Comparison of ENCODE assay signal across 1 mouse cellular context in the genomic region with DNA sequence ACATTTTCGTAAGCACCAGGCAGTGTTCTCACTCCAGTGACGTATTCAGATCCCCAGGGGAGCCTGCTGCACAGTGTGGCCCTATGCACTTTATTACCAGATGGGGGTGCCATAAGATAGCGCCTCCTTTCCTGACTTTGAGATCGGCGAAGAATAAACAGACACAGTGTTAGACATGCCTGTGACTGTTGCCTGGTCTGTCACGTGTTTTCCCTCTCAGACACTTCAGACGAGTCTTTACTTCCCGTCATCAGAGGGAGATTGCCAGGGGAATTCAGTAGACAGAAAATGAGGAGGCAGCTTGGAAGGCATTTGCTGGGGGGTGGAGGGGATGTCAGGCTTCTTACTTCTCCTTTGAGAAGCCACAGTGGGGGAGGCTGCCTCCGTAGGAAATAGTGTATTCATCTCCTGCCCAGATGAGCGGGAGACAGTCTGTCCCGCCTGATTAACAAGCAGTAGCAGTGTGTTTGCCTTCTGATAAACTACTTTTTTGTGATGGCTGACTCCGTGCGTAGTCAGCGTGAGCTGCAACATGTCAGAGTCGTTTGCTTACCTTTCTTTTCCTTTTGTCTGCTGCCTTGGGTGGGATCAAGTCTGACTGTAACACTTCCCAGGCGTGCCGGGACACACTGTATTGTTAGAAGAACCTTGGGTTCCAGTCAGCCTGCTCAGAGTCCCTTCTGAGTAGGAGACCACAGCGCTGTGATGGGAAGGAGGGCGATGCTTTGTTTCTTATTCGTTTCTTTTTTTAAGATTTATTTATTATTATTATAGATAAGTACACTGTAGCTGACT.
TF ChIP-seq lines count a peak whose summit lies in the region.

No protein-coding gene starts in this region.

TF ChIP-seq in CH12.LX, 34 proteins besides CTCF, POLR2A, EP300 and RAD21 (continued from another document):
- TF ChIP-seq USF2 (conservative IDR thresholded peaks at IDR 0.05; ENCODE audit: low read depth, low read length) = peak; percentile 41
- no peak for TF ChIP-seq RCOR1 (conservative IDR thresholded peaks at IDR 0.05; ENCODE audit: low read depth, low read length)
- TF ChIP-seq CHD2 (IDR thresholded peaks at IDR 0.05; ENCODE audit: low read length) = no peak
- peak; percentile 75 for TF ChIP-seq MAX (IDR thresholded peaks at IDR 0.05; ENCODE audit: low read length)
- TF ChIP-seq SIN3A (IDR thresholded peaks at IDR 0.05; ENCODE audit: low read length) = no peak
- no peak for TF ChIP-seq UBTF (IDR thresholded peaks at IDR 0.05; ENCODE audit: low read depth, low read length)
- TF ChIP-seq ZMIZ1 (IDR thresholded peaks at IDR 0.05; ENCODE audit: low read depth, low read length) = no peak
- TF ChIP-seq JUND (conservative IDR thresholded peaks at IDR 0.05; ENCODE audit: low read depth, low read length) = no peak
- no peak for TF ChIP-seq JUN (IDR thresholded peaks at IDR 0.05; ENCODE audit: insufficient read depth, low read depth, low read length)
- no peak for TF ChIP-seq MAFK (IDR thresholded peaks at IDR 0.05; ENCODE audit: insufficient replicate concordance, low read length)
- TF ChIP-seq MAZ (IDR thresholded peaks at IDR 0.05; ENCODE audit: low read depth, low read length) = no peak
- TF ChIP-seq TCF12 (IDR thresholded peaks at IDR 0.05; ENCODE audit: low read depth, low read length) = no peak
- peak; percentile 44 for TF ChIP-seq USF1 (IDR thresholded peaks at IDR 0.05; ENCODE audit: low read depth, low read length)
- TF ChIP-seq NELFE (IDR thresholded peaks at IDR 0.05; ENCODE audit: low read depth, low read length) = no peak
- TF ChIP-seq BHLHE40 (IDR thresholded peaks at IDR 0.05; ENCODE audit: low read depth, low read length) = peak; percentile 84
- peak; percentile 15; the same call in 1 of the 2 replicates for TF ChIP-seq ZC3H11A (IDR thresholded peaks at IDR 0.05; ENCODE audit: low read depth, low read length)
- TF ChIP-seq IRF4 (IDR thresholded peaks at IDR 0.05; ENCODE audit: low read depth, low read length) = no peak
- no peak for TF ChIP-seq HCFC1 (IDR thresholded peaks at IDR 0.05; ENCODE audit: low read depth, low read length)
